Mouse (Mus musculus) spleen, adult 12 weeks (tissue): ENCODE data around the gene Tmem108.
A peak's percentile ranks its signal among the peaks of the same experiment; 100 is the strongest.

Experiments
- DNase-seq: peaks from one replicate; pipeline ENCODE4 v3.0.0; 2022; ENCODE audit warnings: low spot score

Gene Tmem108

DNA sequence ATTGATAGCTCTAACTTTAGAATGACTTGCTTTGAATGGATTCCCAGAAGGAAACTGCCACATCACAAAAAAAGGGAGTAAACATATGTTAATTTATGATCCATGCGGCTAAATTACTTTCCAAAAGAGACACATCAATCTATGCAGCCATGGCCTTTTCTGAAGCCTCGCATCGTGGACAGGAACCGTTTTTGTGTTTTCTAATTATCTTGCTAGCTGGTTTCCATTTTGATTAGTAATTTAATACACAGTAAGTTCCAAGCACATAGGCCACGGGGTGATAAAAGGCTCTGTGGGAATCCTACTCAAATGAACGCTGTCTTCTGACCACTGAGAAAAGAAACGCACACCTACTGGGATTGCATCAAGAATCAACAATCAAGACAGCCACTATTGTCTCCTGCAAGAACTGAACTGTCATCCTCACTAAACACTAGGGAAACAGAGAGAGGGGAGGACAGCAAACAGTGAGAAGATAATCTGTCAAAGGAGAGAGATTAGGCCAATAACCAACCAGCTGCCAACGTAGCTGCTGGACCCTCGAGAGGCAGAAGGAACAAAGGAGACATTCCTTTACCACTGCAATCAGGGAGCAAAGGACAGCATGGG is 132.7 kb downstream of the Tmem108 start:
- DNase-seq = no peak

DNA sequence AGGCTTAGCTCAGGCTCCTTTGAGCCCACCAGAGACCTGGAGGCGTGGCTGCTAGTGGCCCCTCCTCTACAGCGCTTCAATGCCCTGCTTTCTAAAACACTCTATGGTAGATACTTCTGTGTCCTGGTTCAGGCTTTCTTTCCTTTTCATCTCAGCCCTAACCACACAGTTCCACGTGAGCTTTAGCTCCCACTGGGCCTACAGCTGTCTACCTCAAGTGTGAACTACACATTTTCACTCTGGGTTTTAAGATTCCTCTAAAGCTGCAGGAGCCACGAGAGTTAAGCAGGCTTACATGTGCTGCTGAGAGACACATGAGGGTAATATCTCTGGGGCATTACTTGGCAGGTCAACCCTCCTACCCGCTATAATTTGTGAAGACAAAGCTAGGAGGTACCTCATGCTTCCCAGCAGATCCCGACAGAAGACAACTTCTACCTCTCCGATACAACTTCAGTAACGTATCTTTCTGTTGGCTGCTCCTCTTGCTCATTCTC is 134.2 kb downstream of the Tmem108 start:
- no peak for DNase-seq

DNA sequence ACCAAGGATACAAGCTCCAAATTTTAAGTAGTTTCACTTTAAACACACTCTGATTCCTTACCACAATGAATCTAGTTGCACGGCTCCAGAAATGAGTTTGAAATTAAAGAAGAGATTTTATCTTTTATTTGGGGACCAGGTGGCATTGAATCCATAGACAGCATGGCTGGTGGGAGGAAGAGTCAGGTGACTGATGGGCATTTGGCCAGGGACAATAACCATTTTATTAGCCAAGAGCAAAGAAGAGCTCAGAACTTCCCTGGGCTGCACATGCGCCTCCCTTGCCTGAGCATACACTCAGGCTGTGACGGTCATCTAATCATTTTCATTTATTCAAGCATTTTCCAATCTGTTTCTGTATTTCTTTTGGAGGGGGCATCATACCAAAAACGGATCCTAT is 135.5 kb downstream of the Tmem108 start:
- no peak for DNase-seq

DNA sequence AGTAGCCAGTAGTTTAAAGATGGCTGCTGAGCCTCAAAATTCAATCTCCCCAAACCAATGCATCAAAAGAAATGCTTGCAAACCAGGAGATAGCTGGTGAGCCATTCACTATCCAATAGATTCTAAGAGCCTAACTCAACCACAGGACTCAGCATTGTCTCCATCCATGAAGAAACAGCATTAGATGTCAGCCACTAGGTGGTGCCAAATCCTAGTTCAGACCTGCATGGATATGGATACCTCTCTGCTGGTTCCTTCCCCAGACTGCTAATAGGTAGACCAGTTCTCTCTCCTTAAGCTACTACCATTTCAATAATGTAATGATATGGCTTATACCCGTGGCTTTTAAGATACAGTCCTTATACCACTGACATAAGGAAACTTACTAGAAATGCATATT is 137.0 kb downstream of the Tmem108 start:
- peak; percentile 4 for DNase-seq

DNA sequence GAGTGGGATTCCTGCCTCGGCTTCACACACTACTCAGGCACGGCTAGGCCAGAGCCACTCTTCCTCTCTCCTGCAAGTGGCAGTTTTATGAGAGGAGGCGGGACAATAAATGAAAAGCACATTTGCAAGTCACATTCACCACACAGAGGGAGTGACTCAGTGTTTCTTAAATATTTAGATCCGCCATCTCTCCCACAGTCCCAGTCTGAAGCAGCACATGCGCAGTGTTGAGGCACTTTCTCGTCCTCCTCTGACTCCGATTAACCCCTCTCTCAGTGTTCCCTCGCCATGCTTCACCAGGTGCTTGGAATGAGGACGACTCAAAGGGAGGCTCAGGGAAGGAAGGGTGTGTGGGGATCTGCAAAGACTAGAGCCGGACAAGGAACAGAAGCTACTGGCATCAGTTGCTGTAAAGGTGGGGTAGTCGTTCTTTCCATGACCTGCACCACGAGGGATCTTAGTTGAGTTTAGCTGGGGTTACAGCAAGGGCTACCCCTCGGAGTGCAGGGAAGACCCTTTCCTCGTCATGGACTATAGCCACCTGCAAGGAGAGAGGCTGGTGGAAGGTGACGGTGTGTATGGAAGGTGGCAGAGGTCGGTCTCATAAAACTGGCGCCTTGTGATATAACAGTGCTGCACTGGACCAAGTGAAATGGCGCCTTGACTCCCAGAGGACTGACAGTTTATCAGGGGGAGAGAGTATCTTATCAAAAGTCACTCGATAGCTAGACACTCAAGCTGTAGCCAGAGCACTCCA is 137.9 kb downstream of the Tmem108 start:
- no peak for DNase-seq

DNA sequence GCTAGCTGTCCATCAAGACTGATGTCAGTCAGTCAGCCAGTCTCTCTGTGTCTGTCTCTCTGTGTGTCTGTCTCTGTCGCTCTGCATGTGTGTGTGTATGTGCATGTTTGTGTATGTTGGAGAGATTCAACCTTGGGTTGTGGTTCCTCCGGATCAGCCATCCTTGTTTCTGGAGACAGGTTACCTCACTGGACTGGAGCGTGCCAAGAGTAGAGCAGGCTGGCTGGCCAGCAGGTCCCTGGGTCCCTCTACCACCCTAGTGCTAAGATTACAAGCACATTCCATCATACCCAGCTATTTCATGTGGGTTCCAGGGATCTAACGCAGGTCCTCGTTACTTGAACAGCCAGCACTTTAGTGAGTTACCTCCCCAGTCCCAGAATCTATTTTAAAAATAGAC is 138.6 kb downstream of the Tmem108 start:
- no peak for DNase-seq

DNA sequence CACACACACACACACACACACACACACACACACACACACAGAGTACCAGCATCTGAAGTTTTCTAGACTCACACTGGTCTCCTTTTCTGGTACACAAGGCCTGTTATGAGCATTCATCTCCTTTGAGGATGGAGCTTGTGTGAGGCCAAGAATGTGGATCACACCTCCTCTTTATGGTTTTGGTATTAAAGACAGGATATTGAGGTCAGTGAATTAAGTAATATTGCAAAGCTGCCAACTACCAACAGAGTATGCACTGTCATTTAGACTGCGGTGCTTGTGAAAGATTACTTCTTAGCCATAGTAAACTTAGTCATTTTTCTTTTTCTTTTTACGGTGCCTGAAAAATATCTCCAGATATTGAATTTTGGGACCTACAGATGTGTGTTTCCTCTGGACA is 139.8 kb downstream of the Tmem108 start:
- DNase-seq = no peak

DNA sequence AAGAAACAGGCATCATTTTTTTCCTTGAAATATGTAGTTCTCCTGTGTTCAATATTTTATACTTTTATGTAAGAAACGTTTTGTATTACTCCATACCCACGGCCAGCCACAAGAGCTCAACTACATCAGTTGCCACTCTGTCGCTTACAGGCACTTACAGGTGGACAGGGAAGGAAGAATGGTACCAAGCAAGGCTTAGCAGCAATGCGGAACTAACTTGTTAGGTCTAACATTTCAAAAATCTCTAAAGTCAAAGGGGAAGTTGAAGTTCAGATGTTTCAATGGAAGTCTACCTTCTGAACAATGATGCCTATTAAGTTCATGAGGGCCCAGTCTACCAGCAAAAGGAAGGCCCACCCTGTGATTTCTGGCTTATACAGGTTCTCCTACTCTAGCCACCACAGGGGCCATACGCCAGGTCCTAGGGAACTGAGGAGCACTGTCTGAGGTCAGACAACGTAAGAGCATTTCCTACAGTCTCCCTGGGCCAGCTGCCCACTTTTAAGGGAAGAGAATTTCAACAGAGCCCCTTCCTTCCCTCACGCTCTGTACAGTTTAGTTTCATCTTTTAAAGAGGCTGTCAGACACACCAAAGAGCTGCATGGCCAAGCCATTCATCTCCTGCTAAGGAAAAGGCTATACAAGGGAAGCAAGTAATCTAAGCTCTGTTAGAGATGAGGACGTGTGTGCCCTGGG is 141.0 kb downstream of the Tmem108 start:
- no peak for DNase-seq

DNA sequence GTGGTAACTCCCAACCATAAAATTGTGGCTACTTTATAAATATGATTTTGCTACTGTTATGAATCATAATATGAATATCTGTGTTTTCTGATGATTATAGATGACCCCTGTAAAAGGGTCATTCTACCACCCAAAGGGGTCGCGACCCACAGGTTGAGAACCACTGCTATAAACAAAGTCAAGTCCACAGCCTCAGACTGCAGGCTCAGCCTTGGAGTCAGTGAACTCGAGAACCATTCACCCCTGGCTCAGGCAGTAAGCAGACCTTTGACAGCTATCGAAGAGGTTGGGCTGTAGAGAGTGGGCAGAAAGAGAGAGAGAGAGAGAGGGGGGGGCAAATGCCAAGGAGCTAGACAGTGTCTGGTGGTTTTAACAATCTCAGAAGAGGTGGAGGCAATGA is 147.4 kb downstream of the Tmem108 start:
- DNase-seq = no peak

DNA sequence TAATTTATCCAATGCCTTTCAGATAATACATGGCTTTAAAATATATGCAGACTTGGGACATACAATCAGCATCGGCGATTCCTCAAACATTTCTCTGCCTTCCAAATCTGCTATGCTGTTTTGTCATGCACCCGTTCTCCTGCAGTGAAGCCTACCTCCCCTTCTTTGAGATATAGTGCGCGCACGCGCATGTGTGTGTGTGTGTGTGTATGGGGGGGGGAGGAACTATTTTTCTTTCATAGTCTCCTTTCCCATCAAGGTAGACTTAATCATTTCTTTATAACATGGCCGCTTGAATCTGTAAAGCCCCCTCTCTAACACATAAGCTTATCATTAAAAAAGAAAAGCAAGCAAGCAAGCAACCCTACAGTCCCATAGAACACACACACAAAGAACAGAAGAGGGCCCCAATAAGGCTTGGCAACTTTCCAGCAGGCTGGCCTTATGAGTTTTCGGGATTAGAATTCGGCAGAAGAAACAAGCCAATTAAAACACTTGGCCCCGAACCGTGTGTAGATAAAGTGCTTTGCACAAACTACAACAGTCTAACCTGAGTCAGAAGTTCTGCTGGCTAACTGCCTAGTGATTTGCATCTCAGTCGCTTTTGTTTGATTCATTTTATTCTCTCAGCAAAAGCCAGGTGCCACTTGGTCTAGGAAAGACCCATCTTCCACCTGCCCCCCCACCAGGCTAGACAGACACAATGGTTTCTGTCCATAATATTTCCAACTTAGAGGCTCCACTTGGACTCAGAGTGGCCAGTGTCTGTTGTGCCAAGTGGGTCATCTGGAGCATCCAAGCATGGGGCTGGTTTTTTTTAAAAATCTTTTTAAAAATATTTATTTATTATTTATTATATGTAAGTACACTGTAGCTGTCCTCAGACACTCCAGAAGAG is 153.2 kb downstream of the Tmem108 start:
- DNase-seq = no peak

DNA sequence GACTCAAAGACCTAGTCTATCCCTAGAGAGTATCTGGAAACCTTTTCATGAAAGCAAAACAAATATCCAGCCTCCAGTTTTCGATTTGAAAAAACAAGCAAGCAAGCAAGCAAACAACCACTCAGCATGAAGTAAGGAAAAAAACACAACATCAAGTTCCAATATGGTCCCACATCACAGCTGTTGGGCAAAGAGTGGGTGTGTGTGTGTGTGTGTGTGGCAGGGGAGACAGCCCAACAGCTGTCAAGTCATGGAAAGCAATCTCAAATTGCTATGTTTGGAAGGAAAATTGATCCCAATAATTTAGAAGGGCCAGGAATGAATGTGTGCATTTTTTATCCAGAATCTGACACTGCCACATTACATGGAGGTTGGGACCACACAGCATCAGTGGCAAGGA is 155.6 kb downstream of the Tmem108 start:
- DNase-seq = no peak

DNA sequence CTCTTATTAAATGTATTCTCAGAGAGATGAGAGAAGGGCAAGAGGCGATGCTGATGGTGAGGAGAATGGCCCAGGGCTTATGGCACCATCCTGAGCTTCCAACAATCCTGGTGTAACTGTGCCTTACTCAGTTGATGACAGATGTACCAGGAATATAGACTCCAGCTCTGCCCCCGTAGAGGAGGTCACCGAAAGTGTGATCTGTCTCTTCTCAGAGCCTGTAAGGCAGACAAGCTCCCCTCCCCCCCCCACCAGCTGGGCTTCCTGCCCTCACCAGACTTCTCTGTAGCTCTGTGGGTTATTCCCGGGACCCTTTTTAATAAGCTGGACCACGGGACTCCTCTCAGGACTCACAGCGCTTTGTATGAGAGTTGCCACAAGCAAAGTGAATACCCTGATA is 157.8 kb downstream of the Tmem108 start:
- no peak for DNase-seq

DNA sequence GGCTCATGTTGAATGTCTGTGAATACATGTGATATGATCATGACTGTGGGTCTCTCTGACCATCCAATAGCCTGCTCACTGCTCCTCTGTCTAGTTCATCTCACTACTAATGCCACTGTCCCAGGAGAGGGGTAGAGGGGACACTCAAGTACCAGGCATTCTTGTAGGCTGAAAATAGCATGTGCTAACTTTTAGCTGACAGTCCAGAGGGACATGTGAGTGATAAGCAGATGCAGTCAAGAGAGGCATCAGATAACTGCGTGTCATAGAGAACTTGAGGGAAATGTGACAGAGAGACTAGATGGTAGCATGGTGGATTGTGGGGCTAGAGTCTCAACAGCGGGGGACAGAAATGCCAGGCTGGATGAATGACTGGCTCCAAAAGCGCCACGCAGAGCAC is 159.8 kb downstream of the Tmem108 start:
- no peak for DNase-seq

DNA sequence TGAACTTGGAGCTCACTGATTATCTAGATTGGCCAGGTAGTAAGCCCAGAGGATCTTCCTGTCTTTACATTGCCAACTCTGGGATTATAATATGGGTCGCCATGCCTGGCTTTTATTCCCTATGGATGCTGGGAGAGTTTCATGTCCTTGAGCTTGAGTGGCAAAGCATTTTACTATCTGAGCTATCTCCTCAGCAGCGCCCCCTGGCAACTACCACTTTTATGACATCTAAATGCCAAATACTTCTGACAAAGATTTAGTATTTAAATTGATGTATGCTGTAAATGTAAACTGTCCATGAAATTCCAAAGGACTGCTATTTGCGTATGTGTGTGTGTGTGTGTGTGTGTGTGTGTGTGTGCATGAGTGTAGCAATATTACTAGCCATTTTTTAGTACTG is 160.8 kb downstream of the Tmem108 start:
- DNase-seq = no peak

DNA sequence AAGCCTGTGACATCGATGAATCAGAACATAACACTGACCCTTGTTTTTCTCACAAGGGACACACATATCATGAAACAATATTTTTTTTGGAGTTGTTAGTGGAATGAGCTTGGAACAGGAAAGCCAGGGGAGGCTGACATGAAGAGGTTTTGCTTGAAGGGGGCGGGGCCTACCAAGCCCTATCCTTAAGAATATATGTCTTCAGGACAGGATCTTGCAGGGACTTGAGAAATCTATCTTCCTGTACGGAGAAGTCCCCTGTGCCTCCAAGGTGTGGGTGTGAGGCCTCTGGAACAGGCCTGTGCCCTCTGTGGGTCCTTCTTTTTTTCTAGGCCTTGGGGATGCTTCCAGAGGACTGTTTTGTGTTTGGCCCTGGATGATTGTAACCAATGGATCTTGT is 161.7 kb downstream of the Tmem108 start:
- DNase-seq = no peak

DNA sequence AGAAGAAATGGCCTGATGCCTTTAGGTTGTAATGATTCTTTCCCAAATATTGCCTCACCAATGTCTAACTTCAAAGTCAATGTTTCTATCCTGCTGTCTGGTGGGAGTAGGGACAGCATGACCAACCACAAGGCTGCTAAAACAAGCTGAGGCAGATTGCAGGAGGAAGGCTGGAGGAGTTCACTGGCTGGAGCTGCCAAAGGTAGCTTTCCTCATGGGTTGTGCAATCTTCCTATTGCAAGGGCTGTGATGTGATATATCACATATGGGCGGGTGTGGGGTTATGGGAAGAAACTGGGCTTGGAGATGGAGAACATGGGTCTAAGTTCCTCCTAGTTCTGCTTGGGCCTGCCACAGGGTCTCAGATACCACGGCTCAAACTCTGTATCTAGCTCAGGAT is 163.8 kb downstream of the Tmem108 start:
- no peak for DNase-seq

DNA sequence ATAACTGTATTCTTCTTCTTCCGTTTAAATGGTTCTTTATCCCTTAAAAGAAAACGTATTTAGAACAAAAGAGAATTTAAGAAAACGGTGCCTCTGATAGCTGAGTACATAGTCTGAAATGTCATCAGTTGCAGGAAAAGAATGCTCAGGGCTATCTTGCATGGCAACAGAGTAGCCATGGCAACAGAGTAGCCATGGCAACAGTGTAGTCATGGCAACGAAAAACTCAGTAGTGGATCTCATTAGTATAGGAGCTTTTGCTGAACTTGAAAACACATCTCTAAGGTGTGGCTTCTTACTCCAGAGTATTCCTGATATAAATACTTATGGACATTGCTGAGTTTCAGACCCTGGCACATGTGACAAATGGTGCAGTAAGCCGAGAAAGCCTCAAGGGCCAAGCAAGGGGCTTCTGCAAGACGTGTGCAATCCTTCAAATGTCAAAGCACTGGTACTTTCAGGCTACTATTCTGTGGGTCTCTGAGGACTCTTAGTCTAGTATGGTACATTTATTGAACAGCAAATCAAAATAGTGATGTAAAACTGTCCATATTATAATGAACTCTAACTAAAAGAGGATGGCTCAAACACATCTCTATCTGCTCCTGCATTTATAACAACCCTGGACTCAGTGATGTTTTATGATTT is 166.3 kb downstream of the Tmem108 start:
- DNase-seq = no peak

DNA sequence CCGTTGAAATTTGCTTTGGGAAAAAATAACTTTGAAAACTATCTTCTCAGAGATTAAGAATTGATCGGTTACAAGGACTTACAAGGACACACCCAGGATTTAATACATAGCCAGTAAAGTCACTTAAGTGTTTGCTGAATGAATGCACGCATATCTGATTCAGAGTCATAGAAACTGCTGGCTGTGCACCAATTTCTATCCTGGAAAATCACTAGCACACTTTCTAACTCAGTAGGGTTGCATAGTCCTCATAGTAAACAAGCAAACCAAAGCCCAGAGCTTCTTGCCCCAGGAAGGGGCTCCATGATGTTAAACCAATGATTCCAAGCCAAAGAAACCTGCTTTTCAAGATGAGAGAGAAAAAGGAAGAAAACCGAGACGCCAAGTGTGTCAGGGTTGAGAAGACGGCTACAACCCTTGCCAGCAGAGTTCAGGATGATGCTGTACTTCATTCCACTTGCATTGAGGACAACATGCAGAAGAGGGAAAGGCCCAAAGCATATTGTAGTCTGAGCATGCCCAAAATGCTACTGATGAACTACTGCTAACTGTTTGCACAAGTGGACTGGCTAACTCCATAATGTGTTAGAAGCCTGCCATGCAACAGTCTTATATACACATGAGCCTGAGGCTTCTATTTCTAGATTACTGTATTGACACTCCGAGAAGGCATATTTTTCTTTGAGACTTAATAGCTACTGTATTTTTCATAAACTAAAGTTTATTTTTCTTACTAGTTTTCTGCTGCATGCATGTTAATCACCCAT is 167.0 kb downstream of the Tmem108 start:
- DNase-seq = no peak

DNA sequence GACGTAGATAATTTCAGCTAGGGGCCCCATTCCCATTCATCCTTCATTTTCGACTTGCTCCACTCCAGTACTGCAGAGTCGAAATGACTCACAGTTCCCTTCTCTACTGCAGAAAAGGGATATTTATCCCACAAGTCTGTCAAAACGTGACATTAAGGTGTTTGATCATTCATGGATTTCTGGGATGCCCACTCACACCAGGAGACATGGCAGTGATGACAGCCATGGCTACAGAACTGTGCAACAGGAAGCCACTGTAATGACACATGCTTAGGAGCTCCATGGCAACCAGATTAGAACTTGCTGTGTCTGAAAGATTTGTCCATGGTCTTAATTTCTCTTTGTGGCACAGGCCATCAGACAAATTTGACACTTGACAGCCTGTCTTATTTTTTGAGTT is 168.6 kb downstream of the Tmem108 start:
- DNase-seq = no peak

DNA sequence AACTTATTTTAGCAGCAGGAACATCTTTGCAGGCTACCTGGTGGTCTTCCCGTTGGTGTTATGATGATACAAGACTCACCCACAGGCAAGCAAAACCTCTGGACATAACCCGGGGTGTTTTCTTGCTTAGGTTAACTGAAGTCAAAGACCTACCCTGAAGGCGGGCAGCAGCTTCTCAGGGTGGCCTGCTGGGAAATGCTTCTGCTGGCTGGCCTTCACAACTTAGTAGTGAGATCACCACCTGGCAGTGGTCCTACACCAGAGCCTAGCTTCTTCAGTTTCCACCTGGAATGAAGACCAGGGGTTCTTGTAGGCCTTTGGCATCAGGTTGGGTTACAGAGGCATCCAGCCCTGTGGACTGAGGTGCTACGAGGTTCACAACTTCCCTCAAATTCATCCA is 169.7 kb downstream of the Tmem108 start:
- no peak for DNase-seq

DNA sequence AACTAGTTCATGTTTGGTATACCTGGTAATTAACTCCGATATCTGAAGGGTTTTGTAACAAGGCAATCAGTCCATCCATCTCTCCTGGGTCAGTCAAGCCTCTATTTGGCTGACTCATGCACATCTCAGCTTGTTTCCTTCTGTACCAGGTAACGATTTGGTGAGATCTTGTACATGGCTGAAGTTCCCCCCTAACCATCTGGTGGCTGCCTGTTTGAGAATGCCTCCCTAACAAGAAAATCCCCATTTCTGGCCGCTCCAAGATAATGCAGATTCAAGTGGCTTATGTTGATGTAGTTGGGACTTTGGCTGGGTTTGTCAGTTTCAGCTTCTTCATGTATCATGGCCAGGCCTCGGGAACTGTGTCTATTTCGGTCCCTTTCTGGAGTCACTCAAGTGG is 170.8 kb downstream of the Tmem108 start:
- no peak for DNase-seq
